8 mouse cellular contexts compared by ENCODE assay signal in the genomic region with DNA sequence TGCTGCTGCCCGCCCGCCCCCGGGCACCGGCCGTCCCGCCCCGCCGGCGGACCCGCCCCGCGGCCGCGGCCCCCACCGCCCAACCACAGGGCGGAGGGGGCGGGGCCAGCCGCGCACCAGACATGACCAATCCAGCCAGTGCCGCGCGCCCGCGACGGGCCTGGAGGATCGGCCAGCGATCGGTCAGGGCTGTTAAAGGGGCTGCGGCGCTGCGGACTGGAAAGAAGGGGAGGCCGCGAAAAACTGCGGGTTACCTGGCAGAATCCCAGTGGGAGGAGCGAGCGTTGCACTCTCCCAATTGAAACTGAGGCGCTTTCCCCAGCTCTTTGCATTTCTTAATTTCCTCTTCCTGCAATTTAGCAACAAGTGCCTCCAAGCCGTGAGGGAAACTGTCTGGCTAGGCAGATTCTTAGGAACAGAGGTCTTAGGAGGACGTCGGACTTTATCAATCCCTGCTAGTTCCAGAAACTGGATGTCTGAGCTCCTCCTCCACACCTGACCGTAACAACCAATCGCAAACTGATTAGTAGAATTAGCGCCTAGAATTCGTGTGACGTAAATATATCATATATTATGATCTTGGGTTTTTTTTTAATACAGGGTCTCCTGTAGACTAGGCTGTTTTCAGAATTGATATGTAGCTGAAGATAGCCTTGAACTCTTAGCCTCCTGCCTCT. TPM values are rescaled to one million over a fixed set of nuclear protein-coding genes. Genes with fewer than 3 reads are reported as not detected.
DNase-seq lines count a peak whose midpoint lies in the region; ATAC-seq and TF ChIP-seq lines count a peak whose summit lies in the region.

TSS of gene Tex2 (minus strand) at position 463 of the 677 bp plus-strand sequence.

- no peaks in the 10 kb centered on the region; the same call in 1 of the 2 replicates for H3K79me2 ChIP-seq in heart, adult 2 months (replicated peaks; ENCODE audit: control insufficient read depth, insufficient read depth, low read length)

- TF ChIP-seq POLR2A in heart, adult 2 months (IDR thresholded peaks at IDR 0.05; ENCODE audit: insufficient read depth, low read depth, low read length), result peak; percentile 73

- peak; percentile 95 for DNase-seq in 3134 (ENCODE audit: extremely low read depth, insufficient read length, low spot score)
- DNase-seq in adrenal gland, postnatal 36 days, result peak; percentile 98 to 99
- peak; percentile 97 to 99 for DNase-seq in heart, adult 2 months
- DNase-seq in kidney, adult 8-10 months, result peak; percentile 98
- peak; percentile 90 to 94 for DNase-seq in spleen, postnatal 14 days (ENCODE audit: low spot score in 2 of 2)

- peak; percentile 93 for ATAC-seq in embryonic facial prominence, embryonic 13.5 days (ENCODE audit: insufficient number of reproducible peaks, insufficient read depth, low FRiP score, low TSS enrichment, low read depth)
- ATAC-seq in limb, embryonic 13.5 days (ENCODE audit: low FRiP score, low read depth), result peak; percentile 96
- peak; percentile 98 for ATAC-seq in midbrain, embryonic 16.5 days

- no peaks in the 10 kb centered on the region for H3K36me3 ChIP-seq in embryonic facial prominence, embryonic 13.5 days
- H3K36me3 ChIP-seq in heart, adult 2 months (ENCODE audit: control insufficient read depth, insufficient read depth, low read length), result peaks cover 2% of the 10 kb centered on the region; the same call in 1 of the 2 replicates
- no peaks in the 10 kb centered on the region for H3K36me3 ChIP-seq in limb, embryonic 13.5 days
- H3K36me3 ChIP-seq in midbrain, embryonic 16.5 days (ENCODE audit: control insufficient read depth, insufficient read depth, low read length), result no peaks in the 10 kb centered on the region

- peak within 1 kb of the TSS; percentile 97 for H3K4me3 ChIP-seq in embryonic facial prominence, embryonic 13.5 days
- H3K4me3 ChIP-seq in heart, adult 2 months, result peak within 1 kb of the TSS; percentile 99
- peak within 1 kb of the TSS; percentile 99 for H3K4me3 ChIP-seq in limb, embryonic 13.5 days
- H3K4me3 ChIP-seq in midbrain, embryonic 16.5 days (ENCODE audit: low read depth, low read length), result peak within 1 kb of the TSS; percentile 99

- no peaks in the 10 kb centered on the region for H3K9me3 ChIP-seq in embryonic facial prominence, embryonic 13.5 days
- H3K9me3 ChIP-seq in limb, embryonic 13.5 days, result no peaks in the 10 kb centered on the region
- H3K9me3 ChIP-seq in midbrain, embryonic 16.5 days (replicated peaks; ENCODE audit: control insufficient read depth, low read length, poor library complexity, severe bottlenecking), result no peaks in the 10 kb centered on the region

- H3K4me1 ChIP-seq in embryonic facial prominence, embryonic 13.5 days, result peaks cover 20% of the 10 kb centered on the region
- peaks cover 14% of the 10 kb centered on the region for H3K4me1 ChIP-seq in heart, adult 2 months (ENCODE audit: control insufficient read depth, insufficient read depth, low read length)
- H3K4me1 ChIP-seq in limb, embryonic 13.5 days, result peaks cover 23% of the 10 kb centered on the region
- H3K4me1 ChIP-seq in midbrain, embryonic 16.5 days (ENCODE audit: control insufficient read depth, insufficient read depth, low read length), result peaks cover 16% of the 10 kb centered on the region

- TF ChIP-seq CTCF in heart, adult 2 months (IDR thresholded peaks at IDR 0.05), result no peak

- no peaks in the 10 kb centered on the region for H3K27me3 ChIP-seq in embryonic facial prominence, embryonic 13.5 days
- H3K27me3 ChIP-seq in heart, adult 2 months (ENCODE audit: control insufficient read depth, insufficient read depth, low read length), result no peaks in the 10 kb centered on the region
- peaks cover 4% of the 10 kb centered on the region for H3K27me3 ChIP-seq in limb, embryonic 13.5 days
- no peaks in the 10 kb centered on the region for H3K27me3 ChIP-seq in midbrain, embryonic 16.5 days (ENCODE audit: control insufficient read depth, insufficient read depth, low read depth, low read length)

- WGBS in embryonic facial prominence, embryonic 13.5 days, result under 1% methylated on average over 31 of the region's 45 CpGs
- WGBS in heart, adult 2 months, result under 1% methylated on average over 42 of the region's 45 CpGs
- WGBS in limb, embryonic 13.5 days, result under 1% methylated on average over 38 of the region's 45 CpGs
- under 1% methylated on average over 44 of the region's 45 CpGs for WGBS in midbrain, embryonic 16.5 days

- intact Hi-C loops in heart, adult 2 months (cut with DNase I), result loop anchor here (5.0 kb wide), 4 partner anchors 41 to 341 kb away; partner anchors contain the start of gene Smarcd2

- H3K9ac ChIP-seq in embryonic facial prominence, embryonic 13.5 days, result peak within 1 kb of the TSS; percentile 89
- H3K9ac ChIP-seq in heart, adult 2 months (ENCODE audit: low read depth, low read length), result peak within 1 kb of the TSS; percentile 98
- peak within 1 kb of the TSS; percentile 92 for H3K9ac ChIP-seq in limb, embryonic 13.5 days
- H3K9ac ChIP-seq in midbrain, embryonic 16.5 days (ENCODE audit: low read depth, low read length), result peak within 1 kb of the TSS; percentile 79

- peak within 1 kb of the TSS; percentile 72 for H3K27ac ChIP-seq in embryonic facial prominence, embryonic 13.5 days
- peak within 1 kb of the TSS; percentile 95 for H3K27ac ChIP-seq in heart, adult 2 months
- H3K27ac ChIP-seq in limb, embryonic 13.5 days, result peak within 1 kb of the TSS; percentile 72
- peak within 1 kb of the TSS; percentile 80 for H3K27ac ChIP-seq in midbrain, embryonic 16.5 days (ENCODE audit: low read length)

- peak within 1 kb of the TSS; percentile 92 for H3K4me2 ChIP-seq in embryonic facial prominence, embryonic 13.5 days
- H3K4me2 ChIP-seq in limb, embryonic 13.5 days (replicated peaks), result peak within 1 kb of the TSS; percentile 95
- H3K4me2 ChIP-seq in midbrain, embryonic 16.5 days (ENCODE audit: low read length), result peak within 1 kb of the TSS; percentile 93

- TF ChIP-seq EP300 in heart, adult 2 months (IDR thresholded peaks at IDR 0.05; ENCODE audit: insufficient read depth, low read depth, low read length), result no peak

RNA-seq across cellular contexts. Expression of gene Tex2, which starts in this region (rescaled TPM):
- total RNA-seq in adrenal gland, postnatal 36 days (2021), result 10 to 100 TPM; 52.3 to 54.4 TPM
- 8.7 and 8.9 TPM in 2 replicates for polyA plus RNA-seq in embryonic facial prominence, embryonic 13.5 days (2015; fragmentation: Nextera tagmentation; extraction: Ambion mirVana)
- total RNA-seq in heart, adult 2 months (2021), result 10 to 100 TPM; 42.5 to 46.8 TPM
- 17.2 and 27.1 TPM in 2 replicates for polyA plus RNA-seq in heart, adult 2 months (2012; rRNA removed)
- polyA plus RNA-seq in limb, embryonic 13.5 days (2015; fragmentation: Nextera tagmentation; extraction: Ambion mirVana), result 7.5 and 8.2 TPM in 2 replicates
- polyA plus RNA-seq in midbrain, embryonic 16.5 days (2015; fragmentation: Nextera tagmentation; extraction: Ambion mirVana), result 35.9 and 37.5 TPM in 2 replicates

Comparison
In these comparisons a context has a peak if more than half of its experiments do, and no peak if none do; other contexts are left out.
1. Peak in every context shown above with its lines: DNase-seq, ATAC-seq, H3K4me3 ChIP-seq and H3K27ac ChIP-seq.